Mouse (Mus musculus) kidney, adult 2 months (tissue): Measurements from ENCODE around the gene Rd3l.

Experiments used
- CTCF ChIP-seq: fragments of 200-500 bp; conservative IDR thresholded peaks from 2 replicates; pipeline ENCODE4 v1.5.1; 2011; ENCODE audit warnings: low read depth, mild to moderate bottlenecking, control low read depth, low read length, moderate library complexity, mixed read lengths; ENCODE audit not compliant: insufficient read depth, insufficient read length
- POLR2A ChIP-seq: fragments of 200-500 bp; IDR thresholded peaks from one replicate; pipeline ENCODE4 v1.6.1; 2011; ENCODE audit warnings: low read depth, low read length, control low read depth

- TF ChIP-seq CTCF (no peak), POLR2A (no peak)
Measured at GRCm38 (mm10) chr12:111956173-111956572, 24.9 kb downstream of the Rd3l start.
